Mouse (Mus musculus): ENCODE results near the gene Apoo.
"Not testable (repeated sequence)": the region's sequence is repeated elsewhere in the genome, so short reads cannot be mapped to it uniquely, and the experiment has no call there.

Apoo gene

GRCm38 (mm10) chrX:94366670-94367241 lies at the start of gene Apoo, which contains the start of gene Fam90a1b:
Gene Apoo (plus strand): TSS chrX:94367117.
Gene Fam90a1b (minus strand): TSS chrX:94366777.
- DNase-seq (ENCODE audit: low read depth, low spot score) = peak; percentile 89

DNA sequence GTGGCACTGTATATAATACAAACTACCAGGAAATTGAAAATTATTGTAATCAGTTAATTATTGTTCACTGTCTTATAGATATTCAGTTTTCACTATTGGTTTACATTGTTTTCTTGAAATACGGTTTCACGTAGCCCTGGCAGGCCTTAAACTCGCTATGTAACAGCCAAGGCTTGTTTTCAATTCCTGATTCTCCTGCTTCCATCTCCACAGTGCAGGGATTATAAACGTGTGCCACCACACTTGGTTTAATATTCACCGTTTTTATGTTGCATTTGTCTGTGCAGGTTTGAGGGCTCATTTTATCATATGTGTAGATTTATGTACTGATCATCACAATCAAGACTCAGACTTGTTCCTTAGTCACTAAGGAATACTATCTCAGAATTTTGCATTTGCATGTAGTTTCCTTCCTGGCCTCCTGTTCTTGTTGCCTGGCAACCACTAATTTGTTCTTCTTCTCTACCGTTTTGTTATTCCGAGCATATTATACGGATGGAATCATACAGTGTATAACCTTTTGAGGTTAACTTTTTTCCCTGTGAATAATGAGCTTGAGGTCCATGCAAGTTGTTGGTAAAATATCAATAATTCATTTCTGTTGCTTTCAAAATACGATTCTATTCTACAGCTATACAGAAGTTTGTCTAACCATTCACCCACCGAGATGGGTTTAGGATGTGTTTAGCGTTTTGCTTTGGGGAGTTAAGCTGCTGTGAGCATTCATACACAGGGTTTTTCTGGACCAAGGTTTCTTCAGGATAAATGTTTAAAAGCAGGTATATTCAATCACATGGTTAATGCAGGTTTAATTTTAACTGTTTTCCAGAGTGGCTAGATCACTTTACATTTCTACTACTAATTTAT lies 45.6 kb upstream of the Apoo start:
- DNase-seq (ENCODE audit: low read depth, low spot score) = peak; percentile 3

DNA sequence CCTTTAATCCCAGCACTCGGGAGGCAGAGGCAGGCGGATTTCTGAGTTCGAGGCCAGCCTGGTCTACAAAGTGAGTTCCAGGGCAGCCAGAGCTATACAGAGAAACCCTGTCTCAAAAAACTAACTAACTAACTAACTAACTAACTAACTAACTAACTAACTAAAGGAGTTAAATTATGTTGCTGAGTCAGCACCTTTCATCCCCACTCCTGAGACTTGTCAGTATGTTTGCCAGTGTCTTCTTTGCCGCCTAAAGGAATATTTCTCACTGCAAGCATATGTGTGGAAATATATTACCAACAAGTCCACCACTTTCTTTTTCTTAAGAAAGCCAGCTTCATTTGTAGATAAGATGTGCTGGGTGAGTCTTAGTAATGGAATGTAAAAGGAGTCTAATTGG lies 23.3 kb upstream of the Apoo start:
- not testable (repeated sequence) for DNase-seq (ENCODE audit: low read depth, low spot score)

DNA sequence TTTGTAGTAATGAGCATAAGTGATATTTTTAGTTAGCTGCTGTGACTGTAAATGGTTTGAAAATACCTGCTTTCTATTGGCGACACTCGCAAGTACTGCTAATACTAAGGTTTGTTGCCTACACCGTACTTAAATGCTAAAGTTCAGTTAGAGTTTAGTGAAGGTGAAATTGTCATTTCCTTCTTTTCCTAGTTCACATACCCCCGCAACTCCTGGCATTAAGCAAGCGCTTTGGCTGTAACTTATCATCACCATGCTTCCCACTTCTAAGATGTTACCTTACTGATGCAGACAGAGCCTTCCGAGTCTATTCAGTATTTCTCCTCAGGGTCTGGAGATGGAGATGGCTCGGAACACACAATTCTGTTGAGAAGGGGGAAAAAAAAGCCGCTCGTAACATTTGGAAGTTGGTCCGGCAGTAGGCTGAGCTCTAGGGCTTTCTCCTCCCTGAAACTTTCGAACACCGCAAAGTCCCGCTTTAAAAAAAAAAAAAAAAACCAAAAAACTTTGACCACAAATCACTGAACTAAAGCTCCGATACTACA lies 1.5 kb upstream of the Apoo start:
- DNase-seq (ENCODE audit: low read depth, low spot score) = no peak

DNA sequence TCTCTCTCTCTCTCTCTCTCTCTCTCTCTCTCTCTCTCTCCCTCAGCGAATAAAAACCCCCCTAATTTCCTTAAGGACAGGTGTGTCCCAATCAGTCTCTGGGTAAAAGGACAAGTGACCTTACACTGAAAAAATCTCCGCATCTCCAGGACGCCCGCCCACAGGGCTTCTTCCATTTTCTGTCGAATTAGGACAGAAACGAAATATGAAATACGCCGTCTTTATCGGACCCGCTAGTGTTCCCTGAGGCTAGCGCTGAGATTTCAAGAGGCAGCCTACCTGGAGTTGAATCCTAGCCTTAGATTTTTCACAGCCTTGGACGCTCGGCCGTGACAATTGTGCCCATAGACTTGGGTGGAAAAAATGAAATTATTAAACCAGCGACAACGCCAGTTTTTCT lies 888 bp upstream of the Apoo start:
- no peak for DNase-seq (ENCODE audit: low read depth, low spot score)

GRCm38 (mm10) chrX:94367248-94367647 lies 331 bp downstream of the Apoo start:
- DNase-seq (ENCODE audit: low read depth, low spot score) = no peak

DNA sequence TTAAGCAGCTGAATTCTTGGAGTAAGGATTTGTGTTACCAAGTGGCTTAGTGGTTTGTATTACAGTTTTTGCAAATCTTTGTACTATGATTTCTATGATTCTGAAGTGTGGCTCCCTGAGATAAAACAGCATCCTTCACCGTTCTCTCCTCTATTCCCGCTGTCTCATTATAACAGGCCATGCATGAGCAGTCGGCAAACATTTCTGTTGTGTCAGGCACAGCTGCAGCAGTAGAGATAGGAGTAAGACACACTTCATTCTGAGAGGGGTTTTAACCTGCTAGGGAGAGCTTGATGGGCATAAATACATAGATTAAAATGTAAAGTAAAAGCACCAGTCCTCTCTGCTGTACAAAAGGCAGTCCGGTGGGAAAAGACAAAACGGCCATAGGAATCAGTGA lies 11.8 kb downstream of the Apoo start:
- no peak for DNase-seq (ENCODE audit: low read depth, low spot score)

DNA sequence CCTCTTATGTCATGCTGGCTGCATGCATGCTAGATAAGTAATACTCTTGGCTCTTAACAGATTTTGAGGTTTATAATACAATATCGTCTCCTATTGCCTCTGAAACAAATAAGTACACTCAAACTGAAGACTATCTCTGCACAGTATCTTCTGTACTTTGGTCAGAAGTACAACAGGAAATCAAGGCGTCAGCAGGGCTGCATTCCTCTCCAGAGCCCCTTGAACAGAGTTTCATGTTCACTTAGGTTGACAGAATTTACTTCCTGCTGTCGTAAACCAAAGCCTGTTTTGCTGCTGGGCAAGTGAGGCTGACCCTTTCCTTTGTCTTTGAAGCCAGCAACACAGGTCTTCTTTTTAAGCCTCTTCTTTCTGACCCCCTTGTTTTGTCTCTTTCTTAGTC lies 42.1 kb downstream of the Apoo start:
- DNase-seq (ENCODE audit: low read depth, low spot score) = no peak

DNA sequence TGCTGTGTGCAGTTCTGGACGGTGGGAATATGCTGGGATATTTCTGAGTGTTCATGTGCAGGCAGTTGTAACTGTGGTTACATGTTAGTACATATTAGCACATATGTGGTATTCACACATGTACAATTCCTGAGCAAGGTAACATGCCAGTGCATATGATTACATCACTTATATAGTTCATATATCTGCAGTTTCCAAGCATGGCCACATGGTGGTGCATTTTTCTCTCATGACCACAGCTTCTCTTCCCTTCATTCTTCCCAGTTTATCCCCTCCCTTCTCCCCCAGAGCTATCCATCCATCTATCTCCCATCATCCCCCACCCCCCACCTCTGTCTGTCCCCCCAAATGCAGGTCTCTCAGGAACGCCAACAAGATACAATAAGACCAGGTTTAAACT lies 53.3 kb downstream of the Apoo start:
- DNase-seq (ENCODE audit: low read depth, low spot score) = no peak

GRCm38 (mm10) chrX:94431548-94432375 lies 64.8 kb downstream of the Apoo start:
- peak; percentile 30 for DNase-seq (ENCODE audit: low read depth, low spot score)

DNA sequence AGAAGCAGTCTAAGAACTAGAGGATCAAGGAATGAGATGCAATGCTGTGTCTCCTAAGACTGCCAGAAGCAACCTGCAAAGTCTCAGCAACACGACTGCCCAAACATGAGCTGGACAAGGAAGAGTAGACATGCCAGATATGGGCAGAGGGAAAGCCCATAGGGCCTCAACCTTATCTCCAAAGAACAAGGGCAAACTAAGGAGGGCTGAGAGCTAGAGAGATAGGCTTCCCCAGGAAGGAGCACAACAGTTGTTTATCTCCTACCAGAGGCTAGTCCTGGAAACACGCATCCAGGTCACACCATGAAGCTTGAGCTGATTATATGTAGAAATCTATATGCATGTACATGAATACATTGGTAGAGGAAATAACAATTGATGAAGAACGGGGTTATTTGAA lies 78.5 kb downstream of the Apoo start:
- not testable (repeated sequence) for DNase-seq (ENCODE audit: low read depth, low spot score)

GRCm38 (mm10) chrX:94446021-94446420 lies 79.1 kb downstream of the Apoo start:
- DNase-seq (ENCODE audit: low read depth, low spot score) = not testable (repeated sequence)

DNA sequence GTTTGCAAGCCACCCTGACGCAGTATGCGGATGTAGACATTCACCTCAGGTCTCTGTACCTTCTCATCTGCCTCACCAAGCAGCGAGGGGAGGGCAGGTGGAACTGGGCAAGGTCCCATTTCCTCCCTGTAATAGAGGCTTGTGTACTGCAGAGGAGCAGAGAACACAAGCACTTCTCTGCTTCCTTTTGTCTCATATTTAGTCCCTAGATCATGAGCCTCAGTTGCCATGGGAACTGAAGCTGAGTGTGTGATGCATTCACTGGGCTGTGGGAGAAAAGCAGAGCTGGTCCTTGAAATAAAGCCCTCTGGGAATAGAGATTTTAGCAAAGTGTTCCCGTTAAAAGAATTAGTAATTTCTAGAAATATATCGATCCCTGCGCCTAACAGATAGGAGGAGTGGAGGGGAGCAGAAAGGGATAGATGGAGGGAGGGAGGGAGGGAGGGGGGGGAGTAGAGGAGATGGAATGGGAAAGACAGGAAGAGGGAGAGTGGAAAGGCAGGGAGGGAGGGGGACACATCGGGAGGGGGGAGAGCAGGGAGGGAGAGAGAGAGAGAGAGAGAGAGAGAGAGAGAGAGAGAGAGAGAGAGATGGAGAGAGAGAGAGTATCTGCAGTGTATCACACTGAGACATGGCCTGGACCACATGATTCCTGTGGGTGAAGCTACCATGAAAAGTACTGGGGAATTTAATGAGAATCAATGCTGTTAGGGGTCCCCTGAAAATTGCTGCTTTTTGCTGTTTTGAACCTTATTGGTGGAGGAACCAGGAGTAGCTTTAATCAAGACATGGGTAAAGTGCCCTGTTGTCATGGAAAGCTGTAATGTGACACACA lies 83.3 kb downstream of the Apoo start:
- DNase-seq (ENCODE audit: low read depth, low spot score) = not testable (repeated sequence)

GRCm38 (mm10) chrX:94459346-94459745 lies 92.4 kb downstream of the Apoo start:
- DNase-seq (ENCODE audit: low read depth, low spot score) = peak; percentile 12

- not testable (repeated sequence) for DNase-seq (ENCODE audit: low read depth, low spot score)
These were observed 94.6 kb downstream of the Apoo start for GRCm38 (mm10) chrX:94461513-94461912.

- not testable (repeated sequence) for DNase-seq (ENCODE audit: low read depth, low spot score)
These were observed 95.9 kb downstream of the Apoo start for GRCm38 (mm10) chrX:94462604-94463429.

All from brain, embryonic 18.5 days (tissue).